Mouse (Mus musculus): ENCODE measurements around the gene Sema4d. TPM values are rescaled to one million over a fixed set of nuclear protein-coding genes. Genes with fewer than 3 reads are reported as not detected.

The Sema4d gene
- polyA plus RNA-seq, 2 experiments, result 6.8 to 8.5 TPM

DNA sequence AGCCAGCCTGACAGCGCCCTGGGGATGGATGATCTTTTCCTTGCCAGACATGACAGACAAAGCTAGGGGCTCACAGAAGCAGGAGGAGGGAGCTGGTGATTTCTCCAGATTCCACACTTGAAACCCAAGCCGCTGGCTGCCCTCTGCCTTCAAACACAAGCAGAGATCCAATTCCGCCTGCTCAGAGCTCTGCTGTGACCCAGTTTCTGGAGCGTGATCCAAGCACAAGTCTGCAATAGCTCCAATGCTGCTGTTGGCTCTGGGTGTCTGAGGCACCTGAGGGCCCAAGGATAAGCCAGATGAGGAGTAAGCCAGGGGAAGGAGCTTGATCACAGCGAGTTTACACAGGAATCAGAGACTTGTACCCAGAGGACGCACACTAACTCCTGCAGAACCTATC is 9.7 kb downstream of the Sema4d start:
- 59% methylated on average over 6 of the region's 6 CpGs for WGBS
- H3K4me1 ChIP-seq (ENCODE audit: control insufficient read depth, insufficient read depth, low read length), result 0 out of 2 replicates have a peak, but pooled peaks cover under 1% of the 10 kb centered on the region
- H3K27me3 ChIP-seq (ENCODE audit: control insufficient read depth, insufficient read depth, low read length), result no peaks in the 10 kb centered on the region
- no peaks in the 10 kb centered on the region for H3K9me3 ChIP-seq (ENCODE audit: control insufficient read depth, low read length)
- H3K36me3 ChIP-seq (ENCODE audit: control insufficient read depth, insufficient read depth, low read length), result no peaks in the 10 kb centered on the region
- no peak for DNase-seq (ENCODE audit: low spot score)
- no peak overlapping the region for H3K27ac ChIP-seq (replicated peaks; ENCODE audit: low read depth, low read length)
- H3K4me2 ChIP-seq (replicated peaks; ENCODE audit: low read depth, low read length, severe bottlenecking), result no peak overlapping the region
- TF ChIP-seq POLR2A (IDR thresholded peaks at IDR 0.05; ENCODE audit: borderline replicate concordance, extremely low read depth, insufficient read depth, insufficient read length), result no peak
- no peak overlapping the region for H3K4me3 ChIP-seq (replicated peaks; ENCODE audit: low read length)
- no peak overlapping the region for H3K9ac ChIP-seq (ENCODE audit: low read depth, low read length, severe bottlenecking)
- no peak for ATAC-seq (ENCODE audit: low FRiP score, low read depth)

- no peaks in the 10 kb centered on the region for H3K36me3 ChIP-seq (ENCODE audit: control insufficient read depth, insufficient read depth, low read length)
- no peak overlapping the region for H3K27ac ChIP-seq (replicated peaks; ENCODE audit: low read depth, low read length)
- 88% methylated on average over 10 of the region's 10 CpGs for whole genome bisulfite sequencing
- ATAC-seq (ENCODE audit: low FRiP score, low read depth) (no peak), DNase-seq (ENCODE audit: low spot score) (no peak)
- no peak for TF ChIP-seq POLR2A (IDR thresholded peaks at IDR 0.05; ENCODE audit: borderline replicate concordance, extremely low read depth, insufficient read depth, insufficient read length)
- H3K4me1 ChIP-seq (ENCODE audit: control insufficient read depth, insufficient read depth, low read length), result 0 out of 2 replicates have a peak, but pooled peaks cover 5% of the 10 kb centered on the region
- no peak overlapping the region for H3K9ac ChIP-seq (ENCODE audit: low read depth, low read length, severe bottlenecking)
- H3K4me2 ChIP-seq (replicated peaks; ENCODE audit: low read depth, low read length, severe bottlenecking), result no peak overlapping the region
- no peaks in the 10 kb centered on the region for H3K9me3 ChIP-seq (ENCODE audit: control insufficient read depth, low read length)
- no peak overlapping the region for H3K4me3 ChIP-seq (replicated peaks; ENCODE audit: low read length)
- no peaks in the 10 kb centered on the region for H3K27me3 ChIP-seq (ENCODE audit: control insufficient read depth, insufficient read depth, low read length)
Measured at GRCm38 (mm10) chr13:51780509-51781155, 12.9 kb downstream of the Sema4d start.

GRCm38 (mm10) chr13:51778983-51779962 is 14.3 kb downstream of the Sema4d start:
- Histone ChIP-seq H3K4me3 (replicated peaks; ENCODE audit: low read length) (no peak overlapping the region), H3K4me2 (replicated peaks; ENCODE audit: low read depth, low read length, severe bottlenecking) (no peak overlapping the region), H3K9me3 (ENCODE audit: control insufficient read depth, low read length) (no peaks in the 10 kb centered on the region), H3K27me3 (ENCODE audit: control insufficient read depth, insufficient read depth, low read length) (no peaks in the 10 kb centered on the region), H3K9ac (ENCODE audit: low read depth, low read length, severe bottlenecking) (no peak overlapping the region), H3K27ac (replicated peaks; ENCODE audit: low read depth, low read length) (no peak overlapping the region), H3K36me3 (ENCODE audit: control insufficient read depth, insufficient read depth, low read length) (no peaks in the 10 kb centered on the region), H3K4me1 (ENCODE audit: control insufficient read depth, insufficient read depth, low read length) (0 out of 2 replicates have a peak, but pooled peaks cover 5% of the 10 kb centered on the region)
- DNase-seq (ENCODE audit: low spot score), result no peak
- 77% methylated on average over 25 of the region's 25 CpGs for WGBS
- no peak for ATAC-seq (ENCODE audit: low FRiP score, low read depth)
- TF ChIP-seq POLR2A (IDR thresholded peaks at IDR 0.05; ENCODE audit: borderline replicate concordance, extremely low read depth, insufficient read depth, insufficient read length), result no peak

DNA sequence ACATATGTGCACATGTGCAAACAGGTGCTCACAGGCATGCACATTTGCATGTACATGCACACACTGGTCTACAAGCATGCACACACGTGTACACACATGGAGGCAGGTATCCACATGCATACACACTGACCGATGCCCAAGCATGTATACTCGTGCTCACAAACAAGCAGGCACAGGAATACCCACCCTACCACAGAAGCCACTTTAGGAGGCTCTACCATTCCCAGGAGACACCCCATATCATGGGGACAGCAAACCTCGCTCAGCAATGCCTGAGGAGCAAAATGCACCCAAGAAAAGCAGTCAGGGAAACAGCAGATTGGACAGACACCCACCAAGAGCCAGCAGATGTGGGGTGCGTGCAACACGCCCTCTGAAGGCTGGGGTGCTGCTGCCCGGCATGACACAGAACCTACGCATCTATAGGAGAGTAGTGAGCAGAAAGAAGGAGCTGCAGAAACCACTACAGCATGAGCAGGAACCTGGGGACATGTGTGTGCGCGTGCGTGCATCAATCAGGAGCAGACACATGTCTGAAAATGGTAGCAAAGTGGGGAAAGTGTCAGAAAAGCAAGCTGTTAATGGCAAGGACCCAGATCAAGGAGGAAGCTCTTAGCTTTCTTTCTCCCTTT is 15.1 kb downstream of the Sema4d start:
- H3K36me3 ChIP-seq (ENCODE audit: control insufficient read depth, insufficient read depth, low read length), result no peaks in the 10 kb centered on the region
- ATAC-seq (ENCODE audit: low FRiP score, low read depth) (no peak), DNase-seq (ENCODE audit: low spot score) (no peak)
- 0 out of 2 replicates have a peak, but pooled peaks cover 5% of the 10 kb centered on the region for H3K4me1 ChIP-seq (ENCODE audit: control insufficient read depth, insufficient read depth, low read length)
- H3K9ac ChIP-seq (ENCODE audit: low read depth, low read length, severe bottlenecking), result no peak overlapping the region
- no peak overlapping the region for H3K4me2 ChIP-seq (replicated peaks; ENCODE audit: low read depth, low read length, severe bottlenecking)
- no peaks in the 10 kb centered on the region for H3K27me3 ChIP-seq (ENCODE audit: control insufficient read depth, insufficient read depth, low read length)
- no peaks in the 10 kb centered on the region for H3K9me3 ChIP-seq (ENCODE audit: control insufficient read depth, low read length)
- no peak overlapping the region for H3K4me3 ChIP-seq (replicated peaks; ENCODE audit: low read length)
- H3K27ac ChIP-seq (replicated peaks; ENCODE audit: low read depth, low read length), result no peak overlapping the region
- WGBS, result 89% methylated on average over 11 of the region's 11 CpGs
- TF ChIP-seq POLR2A (IDR thresholded peaks at IDR 0.05; ENCODE audit: borderline replicate concordance, extremely low read depth, insufficient read depth, insufficient read length), result no peak

- ATAC-seq (ENCODE audit: low FRiP score, low read depth) (no peak), DNase-seq (ENCODE audit: low spot score) (no peak)
- TF ChIP-seq POLR2A (IDR thresholded peaks at IDR 0.05; ENCODE audit: borderline replicate concordance, extremely low read depth, insufficient read depth, insufficient read length), result no peak
- no peaks in the 10 kb centered on the region for H3K27me3 ChIP-seq (ENCODE audit: control insufficient read depth, insufficient read depth, low read length)
- H3K36me3 ChIP-seq (ENCODE audit: control insufficient read depth, insufficient read depth, low read length), result no peaks in the 10 kb centered on the region
- no peak overlapping the region for H3K9ac ChIP-seq (ENCODE audit: low read depth, low read length, severe bottlenecking)
- H3K4me3 ChIP-seq (replicated peaks; ENCODE audit: low read length), result no peak overlapping the region
- no peak overlapping the region for H3K4me2 ChIP-seq (replicated peaks; ENCODE audit: low read depth, low read length, severe bottlenecking)
- H3K27ac ChIP-seq (replicated peaks; ENCODE audit: low read depth, low read length), result no peak overlapping the region
- H3K9me3 ChIP-seq (ENCODE audit: control insufficient read depth, low read length), result no peaks in the 10 kb centered on the region
- 73% methylated on average over 6 of the region's 6 CpGs for WGBS
- 0 out of 2 replicates have a peak, but pooled peaks cover 5% of the 10 kb centered on the region for H3K4me1 ChIP-seq (ENCODE audit: control insufficient read depth, insufficient read depth, low read length)
Measured at GRCm38 (mm10) chr13:51777738-51778274, 15.7 kb downstream of the Sema4d start.
